Mouse (Mus musculus): Measurements from ENCODE around the gene Bahcc1.

The Bahcc1 gene

GRCm38 (mm10) chr11:120228911-120229437, 3.8 kb upstream of the Bahcc1 start:
- DNase-seq (ENCODE audit: low read depth) = no peak

- peak; percentile 14 for DNase-seq (ENCODE audit: low read depth)
These were observed 2.6 kb upstream of the Bahcc1 start for GRCm38 (mm10) chr11:120229861-120230751.

GRCm38 (mm10) chr11:120230841-120231370, 1.8 kb upstream of the Bahcc1 start:
- DNase-seq (ENCODE audit: low read depth) = peak; percentile 10

GRCm38 (mm10) chr11:120231379-120231778, 1.4 kb upstream of the Bahcc1 start:
- peak; percentile 93 for DNase-seq (ENCODE audit: low read depth)

- DNase-seq (ENCODE audit: low read depth) = peak; percentile 7
These were observed 841 bp downstream of the Bahcc1 start for GRCm38 (mm10) chr11:120233441-120234135.

GRCm38 (mm10) chr11:120234136-120234775, 1.5 kb downstream of the Bahcc1 start:
- DNase-seq (ENCODE audit: low read depth) = peak; percentile 22

- peak; percentile 6 for DNase-seq (ENCODE audit: low read depth)
These were observed 2.0 kb downstream of the Bahcc1 start for GRCm38 (mm10) chr11:120234776-120235181.

GRCm38 (mm10) chr11:120235385-120236113, 2.8 kb downstream of the Bahcc1 start:
- peak; percentile 6 for DNase-seq (ENCODE audit: low read depth)

GRCm38 (mm10) chr11:120236114-120236437, 3.3 kb downstream of the Bahcc1 start:
- DNase-seq (ENCODE audit: low read depth) = no peak

- peak; percentile 20 for DNase-seq (ENCODE audit: low read depth)
These were observed 3.9 kb downstream of the Bahcc1 start for GRCm38 (mm10) chr11:120236438-120237165.

GRCm38 (mm10) chr11:120237166-120238131, 4.7 kb downstream of the Bahcc1 start:
- DNase-seq (ENCODE audit: low read depth) = no peak

GRCm38 (mm10) chr11:120238306-120238705, 5.6 kb downstream of the Bahcc1 start:
- no peak for DNase-seq (ENCODE audit: low read depth)

GRCm38 (mm10) chr11:120238751-120239359, 6.1 kb downstream of the Bahcc1 start:
- DNase-seq (ENCODE audit: low read depth) = no peak

- no peak for DNase-seq (ENCODE audit: low read depth)
These were observed 6.8 kb downstream of the Bahcc1 start for GRCm38 (mm10) chr11:120239581-120239991.

GRCm38 (mm10) chr11:120240206-120240605, 7.5 kb downstream of the Bahcc1 start:
- no peak for DNase-seq (ENCODE audit: low read depth)

GRCm38 (mm10) chr11:120240941-120241890, 8.5 kb downstream of the Bahcc1 start:
- DNase-seq (ENCODE audit: low read depth) = no peak

GRCm38 (mm10) chr11:120241981-120242725, 9.4 kb downstream of the Bahcc1 start:
- no peak for DNase-seq (ENCODE audit: low read depth)

Measured in c-Kit-positive CD71-positive TER-119-negative erythroid progenitor cells, embryonic 14.5 days (primary cell).